Mouse (Mus musculus): ENCODE data around the gene Synpo2l. TPM values are rescaled to one million over a fixed set of nuclear protein-coding genes. Genes with fewer than 3 reads are reported as not detected.
A peak's percentile ranks its signal among the peaks of the same experiment; 100 is the strongest.
"Not testable (repeated sequence)": the region's sequence is repeated elsewhere in the genome, so short reads cannot be mapped to it uniquely, and the experiment has no call there.

Synpo2l gene
- polyA plus RNA-seq, 1 experiment = 0.19 TPM

GRCm38 (mm10) chr14:20651000-20651399 is 17.2 kb downstream of the Synpo2l start:
- Histone ChIP-seq H3K4me3 (ENCODE audit: insufficient read depth, low read length) (no peak overlapping the region), H3K27ac (ENCODE audit: insufficient read depth, low read length) (no peak overlapping the region), H3K4me1 (ENCODE audit: control insufficient read depth, insufficient read depth, low read length) (no peaks in the 10 kb centered on the region)
- no peak for TF ChIP-seq CTCF (IDR thresholded peaks at IDR 0.05; ENCODE audit: extremely low read depth, insufficient read depth, low read length)
- TF ChIP-seq POLR2A (IDR thresholded peaks at IDR 0.05; ENCODE audit: extremely low read depth, insufficient read depth, low read length) = no peak

- no peak overlapping the region for H3K4me3 ChIP-seq (ENCODE audit: insufficient read depth, low read length)
- TF ChIP-seq CTCF (IDR thresholded peaks at IDR 0.05; ENCODE audit: extremely low read depth, insufficient read depth, low read length) = no peak
- H3K4me1 ChIP-seq (ENCODE audit: control insufficient read depth, insufficient read depth, low read length) = no peaks in the 10 kb centered on the region; the same call in 1 of the 2 replicates
- no peak overlapping the region for H3K27ac ChIP-seq (ENCODE audit: insufficient read depth, low read length)
Measured at GRCm38 (mm10) chr14:20646381-20646780, 21.8 kb downstream of the Synpo2l start.

- Histone ChIP-seq H3K27ac (ENCODE audit: insufficient read depth, low read length) (no peak overlapping the region), H3K4me1 (ENCODE audit: control insufficient read depth, insufficient read depth, low read length) (no peaks in the 10 kb centered on the region; the same call in 1 of the 2 replicates), H3K4me3 (ENCODE audit: insufficient read depth, low read length) (no peak overlapping the region)
- no peak for TF ChIP-seq CTCF (IDR thresholded peaks at IDR 0.05; ENCODE audit: extremely low read depth, insufficient read depth, low read length)
- no peak for TF ChIP-seq POLR2A (IDR thresholded peaks at IDR 0.05; ENCODE audit: extremely low read depth, insufficient read depth, low read length)
Measured at GRCm38 (mm10) chr14:20645547-20645946, 22.6 kb downstream of the Synpo2l start.

- H3K4me3 ChIP-seq (ENCODE audit: insufficient read depth, low read length) = peak overlapping the region; percentile 50
- TF ChIP-seq POLR2A (IDR thresholded peaks at IDR 0.05; ENCODE audit: extremely low read depth, insufficient read depth, low read length) (no peak), CTCF (IDR thresholded peaks at IDR 0.05; ENCODE audit: extremely low read depth, insufficient read depth, low read length) (no peak)
- peak overlapping the region; percentile 48 for H3K27ac ChIP-seq (ENCODE audit: insufficient read depth, low read length)
- no peaks in the 10 kb centered on the region; the same call in 1 of the 2 replicates for H3K4me1 ChIP-seq (ENCODE audit: control insufficient read depth, insufficient read depth, low read length)
Measured at GRCm38 (mm10) chr14:20641438-20641875, 26.7 kb downstream of the Synpo2l start.

- TF ChIP-seq CTCF (IDR thresholded peaks at IDR 0.05; ENCODE audit: extremely low read depth, insufficient read depth, low read length) = no peak
- peak; percentile 91 for TF ChIP-seq POLR2A (IDR thresholded peaks at IDR 0.05; ENCODE audit: extremely low read depth, insufficient read depth, low read length)
Measured at GRCm38 (mm10) chr14:20640644-20641437, 27.3 kb downstream of the Synpo2l start, which contains the start of gene Usp54. Gene Usp54 (minus strand): TSS chr14:20641063.

GRCm38 (mm10) chr14:20639918-20640619 is 28.1 kb downstream of the Synpo2l start:
- Histone ChIP-seq H3K4me1 (ENCODE audit: control insufficient read depth, insufficient read depth, low read length) (peaks cover 1% of the 10 kb centered on the region), H3K4me3 (ENCODE audit: insufficient read depth, low read length) (peak overlapping the region; percentile 50), H3K27ac (ENCODE audit: insufficient read depth, low read length) (0 out of 2 replicates have a peak overlapping the region, but pooled peaks have one; percentile 18)
- TF ChIP-seq POLR2A (IDR thresholded peaks at IDR 0.05; ENCODE audit: extremely low read depth, insufficient read depth, low read length) = no peak
- no peak for TF ChIP-seq CTCF (IDR thresholded peaks at IDR 0.05; ENCODE audit: extremely low read depth, insufficient read depth, low read length)

More at GRCm38 (mm10) chr14:20640644-20641437, 27.3 kb downstream of the Synpo2l start, which contains the start of gene Usp54:
- peak within 1 kb of the TSS; percentile 48 for H3K27ac ChIP-seq (ENCODE audit: insufficient read depth, low read length)
- no peaks in the 10 kb centered on the region; the same call in 1 of the 2 replicates for H3K4me1 ChIP-seq (ENCODE audit: control insufficient read depth, insufficient read depth, low read length)
- H3K4me3 ChIP-seq (ENCODE audit: insufficient read depth, low read length) = peak within 1 kb of the TSS; percentile 50

- H3K4me3 ChIP-seq (ENCODE audit: insufficient read depth, low read length) = no peak overlapping the region
- peaks cover 1% of the 10 kb centered on the region for H3K4me1 ChIP-seq (ENCODE audit: control insufficient read depth, insufficient read depth, low read length)
- no peak overlapping the region for H3K27ac ChIP-seq (ENCODE audit: insufficient read depth, low read length)
- TF ChIP-seq POLR2A (IDR thresholded peaks at IDR 0.05; ENCODE audit: extremely low read depth, insufficient read depth, low read length) = no peak
- no peak for TF ChIP-seq CTCF (IDR thresholded peaks at IDR 0.05; ENCODE audit: extremely low read depth, insufficient read depth, low read length)
Measured at GRCm38 (mm10) chr14:20638702-20639101, 29.5 kb downstream of the Synpo2l start.

- Histone ChIP-seq H3K27ac (ENCODE audit: insufficient read depth, low read length) (no peak overlapping the region), H3K4me1 (ENCODE audit: control insufficient read depth, insufficient read depth, low read length) (peaks cover 1% of the 10 kb centered on the region), H3K4me3 (ENCODE audit: insufficient read depth, low read length) (no peak overlapping the region)
- no peak for TF ChIP-seq POLR2A (IDR thresholded peaks at IDR 0.05; ENCODE audit: extremely low read depth, insufficient read depth, low read length)
- no peak for TF ChIP-seq CTCF (IDR thresholded peaks at IDR 0.05; ENCODE audit: extremely low read depth, insufficient read depth, low read length)
Measured at GRCm38 (mm10) chr14:20637818-20638574, 30.2 kb downstream of the Synpo2l start.

- not testable (repeated sequence) for H3K4me3 ChIP-seq (ENCODE audit: insufficient read depth, low read length); H3K27ac ChIP-seq (ENCODE audit: insufficient read depth, low read length); H3K4me1 ChIP-seq (ENCODE audit: control insufficient read depth, insufficient read depth, low read length)
Measured at GRCm38 (mm10) chr14:20636968-20637367, 31.2 kb downstream of the Synpo2l start.
